Mouse (Mus musculus) frontal cortex, adult (tissue): ENCODE measurements at regions not wholly inside any gene's neighbourhood (a gene's known extent, or its start where the extent isn't known, plus 50 kb on each side); places are given as distances from the start of the nearest gene placed in this dataset.

Source experiments
- ATAC-seq: cut with Nextera tagmentation; 2 replicates; pipeline ENCODE4 v1.9.2; 2017; ENCODE audit warnings: mild to moderate bottlenecking, moderate library complexity, mixed read lengths; ENCODE audit not compliant: low TSS enrichment

GRCm38 (mm10) chr16:24255037-24255436 is 138.3 kb upstream of the Lpp start:
- no peak for ATAC-seq

- ATAC-seq = no peak
Measured at GRCm38 (mm10) chr16:24254590-24254989, 138.7 kb upstream of the Lpp start.

- no peak for ATAC-seq
Measured at GRCm38 (mm10) chr16:24254143-24254542, 139.2 kb upstream of the Lpp start.

- ATAC-seq = no peak
Measured at GRCm38 (mm10) chr16:24247291-24247690, 146.0 kb upstream of the Lpp start.

- ATAC-seq = peak; percentile 52; the same call in 1 of the 2 replicates
Measured at GRCm38 (mm10) chr16:24238075-24238555, 155.2 kb upstream of the Lpp start.

- no peak for ATAC-seq
Measured at GRCm38 (mm10) chr16:24237425-24237824, 155.9 kb upstream of the Lpp start.

GRCm38 (mm10) chr16:24237013-24237412 is 156.3 kb upstream of the Lpp start:
- ATAC-seq = no peak

- no peak for ATAC-seq
Measured at GRCm38 (mm10) chr16:24236511-24236910, 156.8 kb upstream of the Lpp start.

- no peak for ATAC-seq
Measured at GRCm38 (mm10) chr16:24234795-24235194, 158.5 kb upstream of the Lpp start.

- ATAC-seq = no peak
Measured at GRCm38 (mm10) chr16:24232001-24232530, 161.2 kb upstream of the Lpp start.

- ATAC-seq = no peak
Measured at GRCm38 (mm10) chr16:24231506-24231905, 161.8 kb upstream of the Lpp start.

- ATAC-seq = no peak
Measured at GRCm38 (mm10) chr16:24229002-24229607, 164.2 kb upstream of the Lpp start.

GRCm38 (mm10) chr16:24225897-24226296 is 167.4 kb upstream of the Lpp start:
- ATAC-seq = no peak

GRCm38 (mm10) chr16:24225090-24225489 is 168.2 kb upstream of the Lpp start:
- ATAC-seq = no peak

GRCm38 (mm10) chr16:24223901-24224300 is 169.4 kb upstream of the Lpp start:
- no peak for ATAC-seq

- ATAC-seq = no peak
Measured at GRCm38 (mm10) chr16:24223527-24223880, 169.8 kb upstream of the Lpp start.

- no peak for ATAC-seq
Measured at GRCm38 (mm10) chr16:24222759-24223526, 170.4 kb upstream of the Lpp start.

GRCm38 (mm10) chr16:24221992-24222391 is 171.3 kb upstream of the Lpp start:
- no peak for ATAC-seq

- no peak for ATAC-seq
Measured at GRCm38 (mm10) chr16:24220613-24221012, 172.7 kb upstream of the Lpp start.

GRCm38 (mm10) chr16:24219691-24220090 is 173.6 kb upstream of the Lpp start:
- ATAC-seq = no peak

- ATAC-seq = no peak
Measured at GRCm38 (mm10) chr16:24218850-24219185, 174.5 kb upstream of the Lpp start.

GRCm38 (mm10) chr16:24218162-24218849 is 175.0 kb upstream of the Lpp start:
- ATAC-seq = no peak

- peak; percentile 84 for ATAC-seq
Measured at GRCm38 (mm10) chr16:24216828-24217227, 176.5 kb upstream of the Lpp start.
